Mouse (Mus musculus): ENCODE data around the gene Eml3. TPM values are rescaled to one million over a fixed set of nuclear protein-coding genes. Genes with fewer than 3 reads are reported as not detected.

Gene Eml3
- polyA plus RNA-seq, 1 experiment from 2014 or later, result 16.0 TPM

GRCm38 (mm10) chr19:8942276-8942964, 13.1 kb downstream of the Eml3 start:
- peak overlapping the region; percentile 99 for H3K9ac ChIP-seq (ENCODE audit: low read length)
- ATAC-seq (replicated peaks; ENCODE audit: extremely low read depth, insufficient read depth, low FRiP score), result peak; percentile 65
- peak overlapping the region; percentile 99 for H3K4me3 ChIP-seq (ENCODE audit: low read length)
- H3K27me3 ChIP-seq (ENCODE audit: control insufficient read depth, insufficient read depth, low read length), result no peaks in the 10 kb centered on the region
- peak overlapping the region; percentile 77 for H3K4me2 ChIP-seq (ENCODE audit: low read depth, low read length)
- peaks cover 24% of the 10 kb centered on the region for H3K36me3 ChIP-seq (ENCODE audit: control insufficient read depth, insufficient read depth)
- under 1% methylated on average over 46 of the region's 46 CpGs for WGBS
- no peaks in the 10 kb centered on the region for H3K9me3 ChIP-seq (replicated peaks; ENCODE audit: control insufficient read depth, low read length)
- H3K27ac ChIP-seq (ENCODE audit: low read length), result peak overlapping the region; percentile 99
- peaks cover 34% of the 10 kb centered on the region for H3K4me1 ChIP-seq (ENCODE audit: control insufficient read depth, insufficient read depth, low read length)

DNA sequence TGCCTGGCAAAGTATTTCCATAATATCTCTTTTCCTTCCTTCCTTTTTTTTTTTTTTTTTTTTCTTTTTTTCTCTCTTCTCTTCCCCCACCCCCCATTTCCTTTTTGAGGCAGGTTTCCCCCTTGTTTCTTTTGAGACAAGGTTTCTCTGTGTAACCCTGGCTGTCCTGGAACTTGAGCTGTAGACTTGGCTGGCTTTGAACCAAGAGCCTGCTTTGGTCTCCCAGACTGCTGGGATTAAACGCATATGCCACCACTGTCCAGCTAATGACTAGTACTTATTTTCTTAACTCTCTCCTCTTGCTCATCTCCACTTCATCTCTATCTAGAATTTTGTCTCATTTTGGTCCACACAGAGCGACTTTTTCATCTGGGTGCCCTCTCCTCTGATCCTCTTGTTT, 13.7 kb downstream of the Eml3 start:
- ATAC-seq (replicated peaks; ENCODE audit: extremely low read depth, insufficient read depth, low FRiP score), result no peak
- 62% methylated on average over 2 of the region's 2 CpGs for WGBS
- H3K4me3 ChIP-seq (ENCODE audit: low read length), result peak overlapping the region; percentile 99
- peak overlapping the region; percentile 77 for H3K4me2 ChIP-seq (ENCODE audit: low read depth, low read length)
- peak overlapping the region; percentile 99 for H3K27ac ChIP-seq (ENCODE audit: low read length)
- no peaks in the 10 kb centered on the region for H3K9me3 ChIP-seq (replicated peaks; ENCODE audit: control insufficient read depth, low read length)
- H3K9ac ChIP-seq (ENCODE audit: low read length), result peak overlapping the region; percentile 99
- H3K36me3 ChIP-seq (ENCODE audit: control insufficient read depth, insufficient read depth), result peaks cover 30% of the 10 kb centered on the region
- H3K4me1 ChIP-seq (ENCODE audit: control insufficient read depth, insufficient read depth, low read length), result peaks cover 34% of the 10 kb centered on the region
- no peaks in the 10 kb centered on the region for H3K27me3 ChIP-seq (ENCODE audit: control insufficient read depth, insufficient read depth, low read length)

GRCm38 (mm10) chr19:8944062-8944461, 14.7 kb downstream of the Eml3 start:
- no peak for ATAC-seq (replicated peaks; ENCODE audit: extremely low read depth, insufficient read depth, low FRiP score)
- H3K4me3 ChIP-seq (ENCODE audit: low read length), result peak overlapping the region; percentile 99
- 29% methylated on average over 5 of the region's 5 CpGs for WGBS
- H3K27me3 ChIP-seq (ENCODE audit: control insufficient read depth, insufficient read depth, low read length), result no peaks in the 10 kb centered on the region
- H3K4me1 ChIP-seq (ENCODE audit: control insufficient read depth, insufficient read depth, low read length), result peaks cover 34% of the 10 kb centered on the region
- H3K4me2 ChIP-seq (ENCODE audit: low read depth, low read length), result peak overlapping the region; percentile 77
- peak overlapping the region; percentile 36; the same call in 1 of the 2 replicates for H3K27ac ChIP-seq (ENCODE audit: low read length)
- no peaks in the 10 kb centered on the region for H3K9me3 ChIP-seq (replicated peaks; ENCODE audit: control insufficient read depth, low read length)
- peak overlapping the region; percentile 24 for H3K9ac ChIP-seq (ENCODE audit: low read length)
- peaks cover 38% of the 10 kb centered on the region for H3K36me3 ChIP-seq (ENCODE audit: control insufficient read depth, insufficient read depth)

- Histone ChIP-seq H3K4me3 (ENCODE audit: low read length) (peak overlapping the region; percentile 32), H3K9me3 (replicated peaks; ENCODE audit: control insufficient read depth, low read length) (no peaks in the 10 kb centered on the region), H3K4me1 (ENCODE audit: control insufficient read depth, insufficient read depth, low read length) (peaks cover 34% of the 10 kb centered on the region), H3K27me3 (ENCODE audit: control insufficient read depth, insufficient read depth, low read length) (no peaks in the 10 kb centered on the region), H3K27ac (ENCODE audit: low read length) (peak overlapping the region; percentile 28), H3K9ac (ENCODE audit: low read length) (peak overlapping the region; percentile 44), H3K36me3 (ENCODE audit: control insufficient read depth, insufficient read depth) (peaks cover 40% of the 10 kb centered on the region), H3K4me2 (ENCODE audit: low read depth, low read length) (peak overlapping the region; percentile 77)
- ATAC-seq (replicated peaks; ENCODE audit: extremely low read depth, insufficient read depth, low FRiP score), result no peak
- 30% methylated on average over 5 of the region's 5 CpGs for WGBS
Measured at GRCm38 (mm10) chr19:8944750-8945149, 15.4 kb downstream of the Eml3 start.

GRCm38 (mm10) chr19:8945251-8945650, 15.9 kb downstream of the Eml3 start:
- H3K9ac ChIP-seq (ENCODE audit: low read length), result peak overlapping the region; percentile 44; the same call in 1 of the 2 replicates

GRCm38 (mm10) chr19:8946929-8947328, 17.6 kb downstream of the Eml3 start:
- H3K27me3 ChIP-seq (ENCODE audit: control insufficient read depth, insufficient read depth, low read length), result no peaks in the 10 kb centered on the region
- H3K4me1 ChIP-seq (ENCODE audit: control insufficient read depth, insufficient read depth, low read length), result peaks cover 26% of the 10 kb centered on the region
- H3K9ac ChIP-seq (ENCODE audit: low read length), result no peak overlapping the region
- 76% methylated on average over 7 of the region's 7 CpGs for WGBS
- no peaks in the 10 kb centered on the region for H3K9me3 ChIP-seq (replicated peaks; ENCODE audit: control insufficient read depth, low read length)
- no peak overlapping the region for H3K4me3 ChIP-seq (ENCODE audit: low read length)
- no peak overlapping the region for H3K27ac ChIP-seq (ENCODE audit: low read length)
- no peak for ATAC-seq (replicated peaks; ENCODE audit: extremely low read depth, insufficient read depth, low FRiP score)
- no peak overlapping the region for H3K4me2 ChIP-seq (ENCODE audit: low read depth, low read length)
- peaks cover 57% of the 10 kb centered on the region for H3K36me3 ChIP-seq (ENCODE audit: control insufficient read depth, insufficient read depth)

More at GRCm38 (mm10) chr19:8945251-8945650, 15.9 kb downstream of the Eml3 start:
- Histone ChIP-seq H3K27ac (ENCODE audit: low read length) (peak overlapping the region; percentile 28), H3K4me3 (ENCODE audit: low read length) (peak overlapping the region; percentile 32), H3K4me2 (ENCODE audit: low read depth, low read length) (peak overlapping the region; percentile 77), H3K9me3 (replicated peaks; ENCODE audit: control insufficient read depth, low read length) (no peaks in the 10 kb centered on the region), H3K27me3 (ENCODE audit: control insufficient read depth, insufficient read depth, low read length) (no peaks in the 10 kb centered on the region), H3K4me1 (ENCODE audit: control insufficient read depth, insufficient read depth, low read length) (peaks cover 34% of the 10 kb centered on the region), H3K36me3 (ENCODE audit: control insufficient read depth, insufficient read depth) (peaks cover 42% of the 10 kb centered on the region)
- 66% methylated on average over 6 of the region's 6 CpGs for WGBS
- ATAC-seq (replicated peaks; ENCODE audit: extremely low read depth, insufficient read depth, low FRiP score), result no peak

DNA sequence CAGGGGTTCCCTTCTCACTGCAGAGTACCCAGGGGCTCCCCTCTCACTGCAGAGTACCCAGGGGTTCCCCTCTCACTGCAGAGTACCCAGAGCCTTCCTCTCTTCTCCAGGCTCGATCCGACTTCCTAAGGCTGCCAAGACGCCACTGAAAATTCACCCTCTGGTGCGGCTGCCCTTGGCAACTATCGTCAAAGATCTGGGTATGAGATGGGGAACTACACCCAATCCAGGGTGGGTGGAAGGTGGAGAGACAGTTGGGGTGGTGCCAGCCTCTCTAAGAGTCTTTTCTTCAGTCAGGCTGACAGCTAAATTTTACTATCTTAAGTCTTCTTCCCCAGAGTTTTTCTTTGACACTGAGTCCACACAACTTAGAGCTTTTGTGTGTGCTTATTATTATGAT, 20.8 kb downstream of the Eml3 start:
- WGBS, result 93% methylated on average over 5 of the region's 5 CpGs
- H3K9me3 ChIP-seq (replicated peaks; ENCODE audit: control insufficient read depth, low read length), result no peaks in the 10 kb centered on the region
- peaks cover 20% of the 10 kb centered on the region for H3K4me1 ChIP-seq (ENCODE audit: control insufficient read depth, insufficient read depth, low read length)
- H3K27me3 ChIP-seq (ENCODE audit: control insufficient read depth, insufficient read depth, low read length), result no peaks in the 10 kb centered on the region
- no peak overlapping the region for H3K27ac ChIP-seq (ENCODE audit: low read length)
- H3K4me3 ChIP-seq (ENCODE audit: low read length), result no peak overlapping the region
- H3K4me2 ChIP-seq (ENCODE audit: low read depth, low read length), result no peak overlapping the region
- no peak overlapping the region for H3K9ac ChIP-seq (ENCODE audit: low read length)
- no peak for ATAC-seq (replicated peaks; ENCODE audit: extremely low read depth, insufficient read depth, low FRiP score)
- peaks cover 64% of the 10 kb centered on the region for H3K36me3 ChIP-seq (ENCODE audit: control insufficient read depth, insufficient read depth)

- Histone ChIP-seq H3K27ac (ENCODE audit: low read length) (no peak overlapping the region; the same call in 1 of the 2 replicates), H3K4me3 (ENCODE audit: low read length) (no peak overlapping the region), H3K36me3 (ENCODE audit: control insufficient read depth, insufficient read depth) (peaks cover 52% of the 10 kb centered on the region), H3K9ac (ENCODE audit: low read length) (no peak overlapping the region; the same call in 1 of the 2 replicates), H3K27me3 (ENCODE audit: control insufficient read depth, insufficient read depth, low read length) (no peaks in the 10 kb centered on the region), H3K9me3 (replicated peaks; ENCODE audit: control insufficient read depth, low read length) (no peaks in the 10 kb centered on the region), H3K4me2 (ENCODE audit: low read depth, low read length) (no peak overlapping the region), H3K4me1 (ENCODE audit: control insufficient read depth, insufficient read depth, low read length) (peaks cover 16% of the 10 kb centered on the region)
- WGBS, result 79% methylated on average over 9 of the region's 9 CpGs
- ATAC-seq (replicated peaks; ENCODE audit: extremely low read depth, insufficient read depth, low FRiP score), result no peak
Measured at GRCm38 (mm10) chr19:8952241-8952640, 22.9 kb downstream of the Eml3 start.

All from heart, embryonic 16.5 days (tissue).